Mouse (Mus musculus) CD4-positive naive resting alpha-beta T cell, adult 76 days (primary cell): ENCODE measurements around the gene Csf2rb. TPM values are rescaled to one million over a fixed set of nuclear protein-coding genes. Genes with fewer than 3 reads are reported as not detected.

Experiments
- total RNA-seq: library from RNA; stranded (reverse); gene quantifications from one replicate; pipeline ENCODE4 v1.2.4, GENCODE M21; 2023

Gene Csf2rb
- 7.1 TPM for total RNA-seq

GRCm38 (mm10) chr15:78325671-78326339, at the start of gene Csf2rb:
Csf2rb (plus strand) TSS chr15:78325752.

GRCm38 (mm10) chr15:78305341-78305933, 20.1 kb upstream of the Csf2rb start, which contains the start of gene Csf2rb2:
Csf2rb2 (minus strand) TSS chr15:78305721.

GRCm38 (mm10) chr15:78395478-78395962, 70.0 kb downstream of the Csf2rb start, which contains the start of gene Tex33:
Tex33 (minus strand) TSS chr15:78395912.

Other genes with a start within 250 kb of the Csf2rb start
- not detected for gene Cacng2, start 205.7 kb upstream of the Csf2rb start, total RNA-seq
- gene Ift27, start 151.6 kb upstream of the Csf2rb start, total RNA-seq = 18.6 TPM
- not detected for gene Pvalb, start 119.4 kb upstream of the Csf2rb start, total RNA-seq
- 48.1 TPM for gene Ncf4, start 81.0 kb upstream of the Csf2rb start, total RNA-seq
- gene Csf2rb2, start 20.0 kb upstream of the Csf2rb start, total RNA-seq = 2.2 TPM
- not detected for gene Tex33, start 70.2 kb downstream of the Csf2rb start, total RNA-seq
- 0.67 TPM for gene Tst, start 80.2 kb downstream of the Csf2rb start, total RNA-seq
- 19.9 TPM for gene Mpst, start 80.7 kb downstream of the Csf2rb start, total RNA-seq
- 3.8 TPM for gene Kctd17, start 102.8 kb downstream of the Csf2rb start, total RNA-seq
- gene Tmprss6, start 142.9 kb downstream of the Csf2rb start, total RNA-seq = not detected
- 35.8 TPM for gene Il2rb, start 169.5 kb downstream of the Csf2rb start, total RNA-seq
- 0.64 TPM for gene C1qtnf6, start 205.7 kb downstream of the Csf2rb start, total RNA-seq
- not detected for gene Sstr3, start 218.9 kb downstream of the Csf2rb start, total RNA-seq
- gene Rac2, start 247.0 kb downstream of the Csf2rb start, total RNA-seq = 751 TPM